Mouse (Mus musculus) urinary bladder, adult 2 months (tissue): Measurements from ENCODE around the gene Hoxa11. TPM values are rescaled to one million over a fixed set of nuclear protein-coding genes. Genes with fewer than 3 reads are reported as not detected.

ENCODE experiments used
- DNase-seq: peaks from one replicate; pipeline ENCODE4 v3.0.0; 2022; ENCODE audit warnings: low spot score
- polyA plus RNA-seq: library from polyadenylated mRNA; depleted of rRNA; stranded (reverse); fragments of >200 nt; gene quantifications from 2 replicates; pipeline ENCODE4 v1.2.3, GENCODE M21; 2012

Hoxa11 gene
- polyA plus RNA-seq, 1 experiment, result 25.4 TPM

- no peak for DNase-seq
Observed at GRCm38 (mm10) chr6:52265306-52265912, 19.8 kb upstream of the Hoxa11 start.

- DNase-seq, result no peak
Observed at GRCm38 (mm10) chr6:52264106-52264790, 18.6 kb upstream of the Hoxa11 start.

DNA sequence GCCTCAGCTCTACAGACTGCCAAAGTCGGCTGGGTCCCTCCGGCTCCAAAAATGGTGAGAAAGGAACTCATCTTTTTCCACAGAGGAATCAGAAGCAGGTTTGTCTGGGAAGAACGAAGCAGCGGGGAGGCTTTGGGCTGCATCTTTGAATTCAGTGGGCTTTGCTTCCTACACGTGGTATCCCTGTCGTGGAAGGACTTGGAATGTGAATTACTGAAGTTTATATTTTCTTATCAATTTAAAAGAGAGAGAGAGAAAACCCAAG is 17.6 kb upstream of the Hoxa11 start:
- no peak for DNase-seq

- peak; percentile 32 for DNase-seq
Observed at GRCm38 (mm10) chr6:52262463-52263320, 17.1 kb upstream of the Hoxa11 start.

GRCm38 (mm10) chr6:52261751-52262462 is 16.3 kb upstream of the Hoxa11 start:
- DNase-seq, result no peak

- peak; percentile 67 for DNase-seq
Observed at GRCm38 (mm10) chr6:52260654-52261575, 15.3 kb upstream of the Hoxa11 start, which contains the start of gene Hoxa13. Gene Hoxa13, minus strand, starts transcription at chr6:52260880.

GRCm38 (mm10) chr6:52259811-52260261 is 14.2 kb upstream of the Hoxa11 start:
- peak; percentile 62 for DNase-seq

- peak; percentile 49 for DNase-seq
Observed at GRCm38 (mm10) chr6:52259081-52259790, 13.6 kb upstream of the Hoxa11 start.

- peak; percentile 71 for DNase-seq
Observed at GRCm38 (mm10) chr6:52256956-52257355, 11.3 kb upstream of the Hoxa11 start.

- DNase-seq, result peak; percentile 76
Observed at GRCm38 (mm10) chr6:52253511-52254500, 8.2 kb upstream of the Hoxa11 start.

DNA sequence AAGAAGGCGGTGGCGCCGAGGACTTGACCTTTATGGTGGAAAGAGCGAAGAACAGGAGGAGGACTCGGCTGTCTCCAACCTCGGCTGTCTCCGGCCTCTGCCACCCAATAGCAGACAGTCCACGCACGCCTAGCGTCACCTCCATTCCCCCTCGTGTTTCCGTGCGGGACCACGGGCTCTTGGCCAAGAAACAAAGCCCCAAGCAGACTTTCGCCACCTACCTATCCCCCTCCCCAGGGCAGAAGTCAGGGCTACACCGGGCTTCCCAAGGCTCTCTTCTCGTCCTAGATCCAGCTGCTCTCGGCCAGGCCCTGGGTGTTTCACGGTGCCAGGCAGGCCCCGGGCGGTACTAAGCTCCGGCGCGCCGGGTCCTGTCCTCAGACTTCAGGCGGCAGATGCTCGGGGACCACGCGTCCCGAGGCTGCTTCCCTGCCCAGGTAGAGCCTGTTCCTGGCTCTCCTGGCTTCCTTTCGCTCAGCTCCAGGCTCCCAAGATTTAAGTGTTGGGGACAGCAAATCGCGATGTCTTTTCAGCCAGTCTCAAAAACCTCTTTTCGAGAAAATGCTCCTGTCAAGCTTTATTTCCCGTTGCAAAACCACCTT is 7.3 kb upstream of the Hoxa11 start:
- peak; percentile 67 for DNase-seq

DNA sequence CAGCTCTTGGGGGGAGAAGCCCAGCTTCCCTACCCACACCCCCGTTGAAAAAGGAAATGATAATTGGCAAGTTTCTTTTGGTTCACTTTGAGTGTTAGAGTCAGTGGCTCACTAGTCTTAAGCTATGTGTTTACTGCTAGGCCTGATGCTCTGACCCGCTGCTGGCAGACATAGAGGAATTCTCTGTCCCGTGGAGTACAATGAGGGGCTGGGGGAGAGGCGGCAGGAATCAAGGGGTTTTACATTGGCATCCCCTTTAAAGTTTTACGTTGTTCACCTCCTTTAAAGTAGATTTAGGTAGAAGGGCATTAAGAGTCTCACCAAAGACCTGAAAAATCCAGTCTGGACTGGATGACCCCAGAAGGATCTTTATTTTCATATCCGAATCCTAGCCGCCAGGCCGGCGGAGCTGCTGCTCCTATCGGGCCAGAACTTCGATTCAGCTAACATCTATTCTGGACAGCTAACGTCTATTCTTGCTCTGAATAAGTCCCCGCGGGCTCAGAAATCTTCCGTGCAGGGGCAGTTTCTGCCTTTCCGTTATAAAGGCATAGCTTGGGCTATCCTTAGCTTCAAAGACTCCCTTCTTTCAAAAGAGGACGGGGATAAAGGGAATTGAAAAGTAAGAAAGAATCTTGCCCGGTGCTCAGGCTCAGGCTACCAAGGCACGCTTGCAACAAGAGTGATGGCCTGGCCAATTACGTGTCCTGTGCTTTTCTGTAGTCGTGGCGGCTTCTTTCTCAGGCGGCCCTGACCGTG is 6.6 kb upstream of the Hoxa11 start:
- peak; percentile 41 for DNase-seq

DNA sequence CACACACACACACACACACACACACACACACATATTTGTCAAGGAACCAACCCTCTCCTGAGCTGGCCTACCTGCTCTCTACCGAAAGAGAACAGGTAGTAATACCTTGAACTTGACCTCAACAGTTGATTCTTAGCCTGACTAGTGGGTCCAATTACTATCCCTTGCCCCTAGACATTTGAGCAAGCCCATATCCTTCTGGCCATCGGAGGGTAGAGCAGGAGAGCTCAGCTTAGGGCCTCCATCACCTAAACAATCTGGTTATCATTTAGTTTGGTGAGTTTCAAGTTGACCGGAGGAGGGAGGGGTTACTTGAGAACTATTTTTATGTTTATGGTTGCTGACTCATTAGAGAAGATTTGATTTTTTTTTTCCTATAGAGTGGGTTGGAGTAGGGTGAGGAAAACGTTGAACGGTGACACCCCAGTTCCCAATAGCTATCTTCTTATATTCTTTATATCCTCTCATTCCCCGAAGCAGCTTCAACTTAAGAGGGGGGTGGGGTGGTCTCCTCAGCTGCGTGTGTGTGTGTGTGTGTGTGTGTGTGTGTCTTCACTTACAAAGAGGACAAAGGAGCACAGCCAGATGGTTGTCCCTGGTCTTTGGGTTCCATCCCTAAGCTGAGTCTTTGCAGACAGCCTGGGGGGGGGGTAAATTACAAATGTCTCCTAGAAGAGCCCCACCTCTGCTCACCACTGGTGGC is 5.7 kb upstream of the Hoxa11 start:
- no peak for DNase-seq

- no peak for DNase-seq
Observed at GRCm38 (mm10) chr6:52249826-52250225, 4.2 kb upstream of the Hoxa11 start.

DNA sequence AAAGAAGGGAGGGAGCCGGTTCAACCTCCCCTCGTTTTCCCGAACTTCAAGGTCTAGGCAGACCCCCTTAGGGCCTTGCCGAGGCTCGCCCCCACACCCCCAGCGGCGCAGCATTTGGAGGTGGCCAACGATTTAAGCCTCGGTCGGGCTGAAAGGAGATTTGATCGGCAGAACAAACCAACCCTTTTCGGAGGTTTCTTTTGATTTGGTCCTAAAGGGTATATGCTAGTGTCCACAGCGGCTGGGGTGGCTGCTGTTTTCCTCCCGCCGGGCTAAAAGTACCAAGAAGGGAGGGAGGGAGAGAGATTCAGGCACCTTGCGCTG is 3.8 kb upstream of the Hoxa11 start:
- DNase-seq, result no peak

GRCm38 (mm10) chr6:52248638-52249414 is 3.2 kb upstream of the Hoxa11 start:
- DNase-seq, result peak; percentile 44
